Mouse (Mus musculus) activated CD4-positive, CD25-positive, alpha-beta regulatory T cell, adult 9 weeks (primary cell): ENCODE measurements around the gene Tcf20. TPM values are rescaled to one million over a fixed set of nuclear protein-coding genes. Genes with fewer than 3 reads are reported as not detected.

Experiments used
- polyA plus RNA-seq: library from polyadenylated mRNA; unstranded; fragments of 100-300 nt; shearing (Covaris generic); gene quantifications from one replicate; pipeline ENCODE4 v1.2.1, GENCODE M21; 2017

Gene Tcf20
- 6.0 TPM for polyA plus RNA-seq

GRCm38 (mm10) chr15:82987732-82988112, at the start of gene Tcf20:
Gene Tcf20 (minus strand): TSS chr15:82987872.

GRCm38 (mm10) chr15:83032981-83033541, 45.4 kb upstream of the Tcf20 start, which contains the start of gene Nfam1:
Gene Nfam1 (minus strand): TSS chr15:83033306.

DNA sequence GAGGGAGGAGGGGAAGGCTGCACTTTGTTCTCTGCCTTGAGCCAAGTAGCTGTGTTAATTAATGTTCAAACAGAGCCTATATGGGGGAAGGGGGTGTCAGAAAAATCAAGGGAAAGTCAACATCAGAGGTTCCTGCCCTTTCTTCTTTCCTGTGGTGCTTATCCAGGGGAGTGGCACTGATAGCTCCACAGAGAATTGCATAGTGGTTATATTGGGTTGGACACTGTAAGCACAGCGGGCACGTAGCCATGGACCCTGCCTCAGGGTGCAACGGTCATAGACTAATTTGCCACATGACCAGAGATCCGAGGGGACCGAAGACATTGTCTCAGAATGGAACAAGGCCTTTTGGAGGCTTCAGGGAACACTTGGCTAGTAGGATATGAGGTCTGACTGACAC, 193.4 kb downstream of the Tcf20 start, which contains the start of gene Cyp2d26:
Cyp2d26 (minus strand) TSS at position 18 of the 400 bp plus-strand sequence.

GRCm38 (mm10) chr15:82763631-82764420, 223.8 kb downstream of the Tcf20 start, which contains the start of gene Cyp2d40:
Gene Cyp2d40 (minus strand): TSS chr15:82764183.

Other genes starting within 250 kb of the Tcf20 start
- not detected for gene Cyp2d40, start 223.7 kb downstream of the Tcf20 start, polyA plus RNA-seq
- not detected for gene Cyp2d26, start 193.6 kb downstream of the Tcf20 start, polyA plus RNA-seq
- gene Nfam1, start 45.4 kb upstream of the Tcf20 start, polyA plus RNA-seq: 0.68 TPM
- 94.5 TPM for gene Serhl, start 101.6 kb upstream of the Tcf20 start, polyA plus RNA-seq
- gene Rrp7a, start 134.9 kb upstream of the Tcf20 start, polyA plus RNA-seq: 96.5 TPM
- gene Poldip3, start 161.5 kb upstream of the Tcf20 start, polyA plus RNA-seq: 185 TPM
- gene Cyb5r3, start 184.7 kb upstream of the Tcf20 start, polyA plus RNA-seq: 92.2 TPM